Mouse (Mus musculus) heart, embryonic 10.5 days (tissue): ENCODE measurements around the gene Snrnp48. TPM values are rescaled to one million over a fixed set of nuclear protein-coding genes. Genes with fewer than 3 reads are reported as not detected.

Experiments
- DNase-seq: peaks from one replicate; pipeline ENCODE4 v3.0.0-alpha.2; 2017; ENCODE audit warnings: low spot score
- H3K27ac ChIP-seq: fragments of 300-500 bp; sonication (generic); 2 replicates; pipeline ENCODE4 v1.5.1; 2016; ENCODE audit warnings: mild to moderate bottlenecking
- H3K27me3 ChIP-seq: fragments of 300-500 bp; sonication (generic); 2 replicates; pipeline ENCODE4 v1.6.1; 2016; ENCODE audit warnings: mild to moderate bottlenecking; ENCODE audit not compliant: poor library complexity, insufficient read depth, severe bottlenecking
- H3K36me3 ChIP-seq: fragments of 300-500 bp; sonication (generic); 2 replicates; pipeline ENCODE4 v1.6.1; 2016; ENCODE audit warnings: mild to moderate bottlenecking, moderate library complexity
- H3K4me1 ChIP-seq: fragments of 300-500 bp; sonication (generic); 2 replicates; pipeline ENCODE4 v1.6.1; 2016; ENCODE audit warnings: mild to moderate bottlenecking
- H3K4me3 ChIP-seq: fragments of 300-500 bp; sonication (generic); 2 replicates; pipeline ENCODE4 v1.5.1; 2016; ENCODE audit warnings: mild to moderate bottlenecking, moderate library complexity
- H3K9me3 ChIP-seq: fragments of 300-500 bp; sonication (generic); 2 replicates; pipeline ENCODE4 v1.6.1; 2016; ENCODE audit warnings: mild to moderate bottlenecking, moderate library complexity
- WGBS: fragments of 180-500 bp; shearing (Covaris S2); methylation state at CpG from one replicate; pipeline ENCODE4 v1.1.7; 2016; 5-methylcytosine and 5-hydroxymethylcytosine counted together
- polyA plus RNA-seq: library from polyadenylated mRNA; unstranded; fragments of >200 nt; fragmentation: Nextera tagmentation; extraction: Ambion mirVana; gene quantifications from 2 replicates; pipeline ENCODE4 v1.2.1, GENCODE M21; 2016

Snrnp48 gene
- polyA plus RNA-seq, result 29.7 and 34.1 TPM in 2 replicates

DNA sequence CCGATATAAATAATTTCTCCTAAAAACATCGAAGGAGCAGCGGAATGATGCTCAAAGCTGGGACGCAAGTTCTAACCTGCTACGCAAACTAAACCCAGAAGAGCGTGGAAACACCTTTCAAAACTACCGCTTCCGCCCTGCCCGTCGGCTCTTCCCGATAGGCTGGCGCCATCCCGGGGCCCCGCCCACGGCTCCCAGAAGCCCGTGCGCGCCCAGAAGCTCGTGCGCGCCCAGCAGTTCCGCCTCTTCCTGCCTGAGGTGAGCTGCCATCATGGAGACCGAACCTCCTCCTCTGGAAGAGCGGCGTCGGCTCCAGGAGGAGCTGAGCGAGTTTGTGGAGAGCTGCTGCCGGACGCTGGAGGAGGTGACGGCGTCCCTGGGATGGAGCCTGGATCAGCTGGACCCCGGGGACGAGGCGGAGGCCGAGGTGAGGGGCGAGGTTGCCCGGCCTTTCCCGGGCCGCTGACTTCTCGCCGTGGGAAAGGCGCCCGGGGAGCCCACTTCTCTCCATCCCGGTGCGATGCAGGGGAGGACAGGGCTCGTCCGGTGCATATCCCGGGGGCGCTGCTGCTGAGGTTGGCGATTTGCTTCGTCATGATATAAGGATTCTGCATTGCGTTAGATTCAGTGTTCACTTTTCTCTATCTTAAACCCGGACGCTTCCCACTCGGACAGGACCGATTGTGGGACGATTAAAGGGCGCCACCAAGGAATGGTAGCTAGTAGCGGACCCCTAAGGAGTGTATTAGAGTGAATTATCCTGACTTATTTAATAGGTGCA lies at the start of gene Snrnp48:
Gene Snrnp48, plus strand, starts transcription at position 237 of the 781 bp plus-strand sequence.
- no peaks in the 10 kb centered on the region for H3K9me3 ChIP-seq
- no peaks in the 10 kb centered on the region for H3K27me3 ChIP-seq
- H3K4me1 ChIP-seq, result peaks cover 13% of the 10 kb centered on the region; the same call in 1 of the 2 replicates
- peak within 1 kb of the TSS; percentile 94 for H3K4me3 ChIP-seq
- H3K27ac ChIP-seq, result peak within 1 kb of the TSS; percentile 92
- H3K36me3 ChIP-seq, result peaks cover 16% of the 10 kb centered on the region; the same call in 1 of the 2 replicates
- WGBS, result under 1% methylated on average over 59 of the region's 59 CpGs
- DNase-seq, result peak; percentile 96

DNA sequence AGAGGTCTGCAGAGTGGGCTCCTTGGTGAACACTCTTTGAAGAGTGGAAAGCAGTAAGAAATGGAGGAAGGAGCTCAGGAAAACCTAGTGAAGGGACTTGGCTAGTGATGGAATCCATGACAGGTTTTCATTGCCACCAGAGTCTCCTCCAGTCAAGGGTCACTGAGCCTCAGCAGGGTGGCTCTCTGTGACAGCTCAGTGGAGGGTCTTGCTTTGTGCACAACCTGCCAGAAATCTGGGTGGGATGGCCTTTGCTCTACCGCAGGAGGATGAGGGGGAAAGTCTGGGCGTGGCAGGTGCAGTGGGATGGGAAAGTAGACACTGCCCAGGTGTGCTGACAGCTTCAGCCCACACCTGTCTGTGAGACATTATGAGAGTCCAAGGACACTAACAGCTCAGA lies 49.2 kb upstream of the Snrnp48 start:
- H3K4me1 ChIP-seq, result peaks cover 53% of the 10 kb centered on the region
- no peak overlapping the region; the same call in 1 of the 2 replicates for H3K4me3 ChIP-seq
- no peaks in the 10 kb centered on the region for H3K36me3 ChIP-seq
- peaks cover 14% of the 10 kb centered on the region for H3K27me3 ChIP-seq
- DNase-seq, result no peak
- no peaks in the 10 kb centered on the region for H3K9me3 ChIP-seq
- H3K27ac ChIP-seq, result no peak overlapping the region
- 9% methylated on average over 2 of the region's 2 CpGs for WGBS

DNA sequence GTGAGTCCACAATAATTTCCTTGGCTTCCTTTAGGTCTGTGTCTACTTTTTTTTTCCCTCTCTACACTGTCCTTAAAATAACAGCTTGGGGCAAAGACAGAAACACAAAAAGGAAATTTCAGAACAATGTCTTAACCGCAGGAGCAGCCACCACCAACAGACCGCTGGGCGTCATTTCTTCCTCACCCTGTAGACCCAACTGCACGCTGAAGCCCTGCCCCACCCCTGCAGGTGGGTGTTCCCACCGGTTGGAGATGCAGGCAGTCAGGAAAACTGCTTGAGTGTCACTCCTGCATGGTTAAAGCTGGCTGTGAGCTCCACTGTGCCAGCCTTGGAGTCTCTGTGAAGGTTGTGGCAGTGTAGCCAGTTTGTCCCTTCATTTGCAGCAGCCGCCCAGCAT lies 47.1 kb upstream of the Snrnp48 start:
- no peaks in the 10 kb centered on the region for H3K36me3 ChIP-seq
- no peaks in the 10 kb centered on the region for H3K27me3 ChIP-seq
- WGBS, result 23% methylated on average over 6 of the region's 6 CpGs
- H3K27ac ChIP-seq, result peak overlapping the region; percentile 36; the same call in 1 of the 2 replicates
- no peak overlapping the region for H3K4me3 ChIP-seq
- DNase-seq, result no peak
- no peaks in the 10 kb centered on the region for H3K9me3 ChIP-seq
- peaks cover 57% of the 10 kb centered on the region for H3K4me1 ChIP-seq

DNA sequence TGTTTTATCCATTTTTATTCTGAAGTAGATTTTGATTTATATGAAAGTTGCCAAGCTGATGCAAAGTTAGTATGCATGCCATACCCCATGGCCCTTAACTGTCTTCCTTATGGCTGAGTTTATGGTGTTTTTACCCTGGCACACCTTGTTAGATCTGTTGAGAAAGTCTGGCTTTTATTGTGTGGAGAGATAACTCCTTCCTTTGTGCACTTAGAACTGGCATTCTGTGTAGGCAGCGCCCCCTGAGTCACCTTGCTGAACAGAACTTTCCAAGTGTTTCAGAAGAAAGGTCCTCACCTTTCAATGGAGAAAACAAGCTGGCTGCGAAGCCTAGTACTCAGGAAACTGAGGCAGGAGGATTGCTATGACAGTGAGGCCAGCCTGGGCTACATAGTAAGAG lies 42.7 kb upstream of the Snrnp48 start:
- 72% methylated on average over 2 of the region's 2 CpGs for whole genome bisulfite sequencing
- peak overlapping the region; percentile 52; the same call in 1 of the 2 replicates for H3K27ac ChIP-seq
- DNase-seq, result no peak
- no peaks in the 10 kb centered on the region for H3K9me3 ChIP-seq
- H3K36me3 ChIP-seq, result peaks cover 22% of the 10 kb centered on the region
- H3K27me3 ChIP-seq, result no peaks in the 10 kb centered on the region
- H3K4me3 ChIP-seq, result no peak overlapping the region
- peaks cover 40% of the 10 kb centered on the region for H3K4me1 ChIP-seq

DNA sequence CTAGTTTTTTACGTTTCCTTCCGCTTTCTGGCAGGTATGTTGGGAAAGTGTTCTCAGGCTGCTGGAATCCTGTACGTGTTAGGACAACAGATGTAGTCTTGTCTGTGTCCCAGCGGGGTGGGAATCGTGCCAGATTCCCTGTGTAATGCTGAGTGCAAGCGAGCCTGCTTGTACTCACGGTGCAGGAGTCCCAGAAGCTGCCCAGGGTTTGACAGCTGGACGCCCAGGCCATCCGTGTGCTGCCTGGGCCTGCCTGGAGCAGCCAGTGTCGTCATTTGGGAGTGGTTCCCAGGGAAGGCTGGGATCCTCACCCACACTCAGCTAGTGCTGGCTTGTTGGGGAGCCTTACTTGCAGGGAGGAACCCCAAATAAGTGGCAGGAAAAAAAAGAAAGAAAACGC lies 42.1 kb upstream of the Snrnp48 start:
- Histone ChIP-seq H3K27ac (peak overlapping the region; percentile 79), H3K9me3 (no peaks in the 10 kb centered on the region), H3K4me3 (no peak overlapping the region), H3K27me3 (no peaks in the 10 kb centered on the region), H3K36me3 (peaks cover 29% of the 10 kb centered on the region), H3K4me1 (peaks cover 36% of the 10 kb centered on the region)
- 30% methylated on average over 11 of the region's 11 CpGs for WGBS
- DNase-seq, result peak; percentile 90

DNA sequence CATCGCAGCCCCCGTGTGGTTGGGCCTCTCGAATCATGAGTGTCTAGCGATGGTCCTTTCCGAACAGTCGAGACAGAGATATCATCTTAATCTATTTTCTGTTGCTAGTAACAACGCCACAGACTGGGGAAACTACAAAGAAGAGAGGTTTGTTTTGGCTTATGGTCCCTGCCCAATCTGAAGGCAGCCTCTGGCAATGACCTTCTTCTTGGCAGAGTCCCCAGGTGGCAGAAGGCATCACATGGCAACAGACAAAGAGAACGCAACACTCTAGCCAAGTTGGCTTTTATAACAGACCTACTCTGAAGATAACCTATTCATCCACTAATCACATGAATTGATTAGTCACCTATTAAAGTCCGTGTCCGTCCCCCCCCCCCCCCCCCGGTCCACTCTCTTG lies 39.8 kb upstream of the Snrnp48 start:
- 84% methylated on average over 11 of the region's 11 CpGs for WGBS
- no peak overlapping the region for H3K27ac ChIP-seq
- peaks cover 35% of the 10 kb centered on the region for H3K4me1 ChIP-seq

DNA sequence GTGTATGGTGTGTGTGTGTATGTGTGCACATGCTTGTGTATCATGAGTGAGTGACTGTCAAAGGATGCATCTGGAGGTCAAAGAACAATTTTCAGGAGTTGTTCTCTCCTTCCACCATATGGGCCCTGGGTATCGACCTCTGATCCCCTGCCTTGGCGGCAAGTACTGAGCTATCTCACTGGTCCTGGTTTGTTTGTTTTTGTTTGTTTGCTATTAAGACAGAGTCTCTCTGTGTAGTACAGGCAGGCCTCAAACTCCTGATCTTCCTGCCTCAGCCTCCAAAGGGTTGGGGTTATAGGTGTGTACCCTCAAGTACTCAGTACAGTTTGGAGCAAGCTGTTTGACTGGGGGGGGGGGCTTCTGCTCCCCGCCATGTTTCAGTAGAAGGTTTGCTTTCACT lies 37.7 kb upstream of the Snrnp48 start:
- H3K36me3 ChIP-seq, result peaks cover 61% of the 10 kb centered on the region
- 72% methylated on average over 3 of the region's 3 CpGs for WGBS

More for the DNA sequence above, 39.8 kb upstream of the Snrnp48 start:
- H3K36me3 ChIP-seq, result peaks cover 51% of the 10 kb centered on the region
- no peak for DNase-seq
- no peak overlapping the region for H3K4me3 ChIP-seq
- H3K9me3 ChIP-seq, result no peaks in the 10 kb centered on the region
- no peaks in the 10 kb centered on the region for H3K27me3 ChIP-seq

GRCm38 (mm10) chr13:38170707-38171144 lies 34.0 kb upstream of the Snrnp48 start:
- DNase-seq, result peak; percentile 89
- Histone ChIP-seq H3K27me3 (no peaks in the 10 kb centered on the region), H3K36me3 (peaks cover 81% of the 10 kb centered on the region), H3K4me3 (peak overlapping the region; percentile 31), H3K4me1 (peaks cover 23% of the 10 kb centered on the region), H3K27ac (peak overlapping the region; percentile 86), H3K9me3 (no peaks in the 10 kb centered on the region)
- 5% methylated on average over 4 of the region's 4 CpGs for WGBS

More for the DNA sequence above, 37.7 kb upstream of the Snrnp48 start:
- Histone ChIP-seq H3K27ac (no peak overlapping the region), H3K27me3 (no peaks in the 10 kb centered on the region), H3K4me3 (no peak overlapping the region), H3K4me1 (peaks cover 38% of the 10 kb centered on the region), H3K9me3 (no peaks in the 10 kb centered on the region)
- no peak for DNase-seq

- DNase-seq, result no peak
- Histone ChIP-seq H3K4me1 (no peaks in the 10 kb centered on the region), H3K9me3 (peaks cover 11% of the 10 kb centered on the region), H3K36me3 (peaks cover 98% of the 10 kb centered on the region), H3K4me3 (no peak overlapping the region), H3K27me3 (no peaks in the 10 kb centered on the region), H3K27ac (no peak overlapping the region)
- WGBS, result 90% methylated on average over 10 of the region's 10 CpGs
Measured at GRCm38 (mm10) chr13:38193406-38193805, 11.3 kb upstream of the Snrnp48 start.

DNA sequence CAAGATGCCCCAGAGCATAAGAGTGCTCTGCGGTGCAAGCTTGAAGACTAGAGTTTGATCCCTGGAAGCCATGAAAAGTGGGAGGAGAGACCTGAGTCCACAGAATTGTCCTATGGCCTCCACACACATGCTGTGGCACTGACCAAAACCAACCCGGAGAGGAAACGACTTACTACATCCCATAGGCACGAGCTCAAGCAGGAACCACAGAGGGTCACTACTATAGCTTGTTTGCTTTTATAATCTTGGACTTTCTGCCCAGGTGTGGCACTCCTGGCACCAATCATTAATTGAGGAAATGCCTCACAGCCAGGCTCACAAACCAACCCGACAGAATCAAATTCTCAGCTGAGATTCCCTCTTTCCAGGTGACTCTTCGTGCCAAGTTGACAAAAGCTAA lies 3.3 kb upstream of the Snrnp48 start:
- peaks cover 9% of the 10 kb centered on the region; the same call in 1 of the 2 replicates for H3K4me1 ChIP-seq
- H3K9me3 ChIP-seq, result peaks cover 1% of the 10 kb centered on the region
- no peak for DNase-seq
- 74% methylated on average over 6 of the region's 6 CpGs for WGBS
- no peak overlapping the region for H3K4me3 ChIP-seq
- no peak overlapping the region for H3K27ac ChIP-seq
- H3K27me3 ChIP-seq, result no peaks in the 10 kb centered on the region
- peaks cover 26% of the 10 kb centered on the region for H3K36me3 ChIP-seq

- H3K36me3 ChIP-seq, result peaks cover 11% of the 10 kb centered on the region
- no peak overlapping the region for H3K27ac ChIP-seq
- H3K4me1 ChIP-seq, result peaks cover 13% of the 10 kb centered on the region; the same call in 1 of the 2 replicates
- no peaks in the 10 kb centered on the region for H3K27me3 ChIP-seq
- H3K9me3 ChIP-seq, result no peaks in the 10 kb centered on the region
- 56% methylated on average over 4 of the region's 4 CpGs for WGBS
- peak overlapping the region; percentile 94 for H3K4me3 ChIP-seq
- DNase-seq, result no peak
Measured at GRCm38 (mm10) chr13:38204171-38204570, 567 bp upstream of the Snrnp48 start.

GRCm38 (mm10) chr13:38211122-38211521 lies 6.4 kb downstream of the Snrnp48 start:
- no peak for DNase-seq
- Histone ChIP-seq H3K4me1 (0 out of 2 replicates have a peak, but pooled peaks cover 3% of the 10 kb centered on the region), H3K4me3 (no peak overlapping the region), H3K36me3 (peaks cover 72% of the 10 kb centered on the region), H3K27me3 (no peaks in the 10 kb centered on the region), H3K27ac (no peak overlapping the region), H3K9me3 (no peaks in the 10 kb centered on the region)
- WGBS, result 91% methylated on average over 5 of the region's 5 CpGs

- Histone ChIP-seq H3K27me3 (no peaks in the 10 kb centered on the region), H3K4me3 (no peak overlapping the region), H3K27ac (no peak overlapping the region), H3K36me3 (peaks cover 96% of the 10 kb centered on the region), H3K9me3 (no peaks in the 10 kb centered on the region), H3K4me1 (no peaks in the 10 kb centered on the region)
- peak; percentile 66 for DNase-seq
- 94% methylated on average over 3 of the region's 3 CpGs for WGBS
Measured at GRCm38 (mm10) chr13:38218686-38219085, 13.9 kb downstream of the Snrnp48 start.
